Mouse (Mus musculus): ENCODE measurements around the gene Cpeb3. TPM values are rescaled to one million over a fixed set of nuclear protein-coding genes. Genes with fewer than 3 reads are reported as not detected.
"Not testable (repeated sequence)": the region's sequence is repeated elsewhere in the genome, so short reads cannot be mapped to it uniquely, and the experiment has no call there.

Cpeb3 gene
- polyA plus RNA-seq, 1 experiment, result 4.1 TPM

DNA sequence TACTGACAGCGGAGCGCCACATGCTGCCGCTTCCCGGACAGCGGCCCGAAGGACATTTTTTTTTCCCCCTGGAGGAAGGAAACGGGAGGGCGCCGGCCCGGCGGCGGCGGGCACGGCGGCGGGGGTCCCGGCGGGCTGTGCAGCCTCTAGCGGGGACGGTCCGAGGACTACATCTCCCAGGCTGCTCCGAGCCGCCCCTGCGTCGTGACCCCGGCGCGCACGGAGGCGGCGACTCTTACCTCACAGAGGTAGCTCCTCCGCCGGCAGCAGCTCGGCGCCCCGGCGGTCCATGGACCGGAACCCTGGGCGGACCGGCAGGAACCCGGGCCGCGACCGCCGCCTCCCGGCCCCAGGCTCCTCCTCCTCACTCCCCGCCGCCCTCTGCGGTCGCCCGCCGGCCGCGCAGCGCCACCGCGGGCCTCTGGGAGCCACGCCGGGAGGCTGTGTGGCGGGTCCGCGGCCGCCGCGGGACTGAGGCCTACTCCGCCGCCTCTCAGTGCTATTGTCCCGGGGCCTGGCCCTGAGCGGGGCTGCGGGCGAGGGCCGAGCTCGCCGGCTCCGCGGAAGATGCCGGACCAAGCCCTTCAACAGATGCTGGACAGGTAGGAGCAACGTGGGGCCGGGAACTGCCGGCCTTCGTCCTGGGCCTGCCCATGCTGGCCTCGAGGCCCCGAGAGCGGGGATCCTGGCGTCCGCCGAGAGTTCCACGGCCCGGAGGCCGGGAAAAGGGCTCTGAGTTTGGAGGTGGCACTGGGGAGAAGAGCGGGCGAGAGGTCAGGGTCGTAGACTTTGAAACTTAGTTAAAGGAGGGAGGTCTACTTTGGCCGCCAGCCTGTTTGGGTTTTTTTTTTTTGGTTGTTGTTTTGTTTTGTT lies 862 bp downstream of the Cpeb3 start, which contains the start of gene March5:
March5 (plus strand) TSS at position 241 of the 873 bp plus-strand sequence.
- peaks cover 3% of the 10 kb centered on the region for H3K27me3 ChIP-seq (ENCODE audit: control insufficient read depth, insufficient read depth, low read length)
- under 1% methylated on average over 85 of the region's 94 CpGs for WGBS
- H3K36me3 ChIP-seq (ENCODE audit: control insufficient read depth, insufficient read depth, low read length), result no peaks in the 10 kb centered on the region; the same call in 1 of the 2 replicates

GRCm38 (mm10) chr19:37206641-37207302 lies 1.6 kb downstream of the Cpeb3 start:
- Histone ChIP-seq H3K27ac (ENCODE audit: insufficient read depth, low read length) (peak overlapping the region; percentile 82), H3K4me3 (ENCODE audit: extremely low read depth, insufficient read depth, insufficient read length) (peak overlapping the region; percentile 87), H3K27me3 (ENCODE audit: control insufficient read depth, insufficient read depth, low read length) (peaks cover 3% of the 10 kb centered on the region), H3K36me3 (ENCODE audit: control insufficient read depth, insufficient read depth, low read length) (no peaks in the 10 kb centered on the region), H3K4me1 (ENCODE audit: control insufficient read depth, insufficient read depth, insufficient read length) (no peaks in the 10 kb centered on the region; the same call in none of the 2 replicates)
- no peak for TF ChIP-seq POLR2A (IDR thresholded peaks at IDR 0.05; ENCODE audit: low read depth, low read length)
- TF ChIP-seq CTCF (IDR thresholded peaks at IDR 0.05; ENCODE audit: extremely low read depth, insufficient read depth, insufficient read length, insufficient replicate concordance), result no peak
- WGBS, result under 1% methylated on average over 47 of the region's 47 CpGs
- DNase-seq (ENCODE audit: low read depth in 1 of 2, low spot score in 2 of 2), result peak; percentile 3 to 25

More for the DNA sequence above, 862 bp downstream of the Cpeb3 start, which contains the start of gene March5:
- TF ChIP-seq CTCF (IDR thresholded peaks at IDR 0.05; ENCODE audit: extremely low read depth, insufficient read depth, insufficient read length, insufficient replicate concordance) (no peak), POLR2A (IDR thresholded peaks at IDR 0.05; ENCODE audit: low read depth, low read length) (no peak; the same call in 1 of the 2 replicates)
- Histone ChIP-seq H3K4me1 (ENCODE audit: control insufficient read depth, insufficient read depth, insufficient read length) (no peaks in the 10 kb centered on the region; the same call in none of the 2 replicates), H3K27ac (ENCODE audit: insufficient read depth, low read length) (peak within 1 kb of the TSS; percentile 82), H3K4me3 (ENCODE audit: extremely low read depth, insufficient read depth, insufficient read length) (peak within 1 kb of the TSS; percentile 87)
- DNase-seq (ENCODE audit: low read depth in 1 of 2, low spot score in 2 of 2), result peak; percentile 53 to 87

DNA sequence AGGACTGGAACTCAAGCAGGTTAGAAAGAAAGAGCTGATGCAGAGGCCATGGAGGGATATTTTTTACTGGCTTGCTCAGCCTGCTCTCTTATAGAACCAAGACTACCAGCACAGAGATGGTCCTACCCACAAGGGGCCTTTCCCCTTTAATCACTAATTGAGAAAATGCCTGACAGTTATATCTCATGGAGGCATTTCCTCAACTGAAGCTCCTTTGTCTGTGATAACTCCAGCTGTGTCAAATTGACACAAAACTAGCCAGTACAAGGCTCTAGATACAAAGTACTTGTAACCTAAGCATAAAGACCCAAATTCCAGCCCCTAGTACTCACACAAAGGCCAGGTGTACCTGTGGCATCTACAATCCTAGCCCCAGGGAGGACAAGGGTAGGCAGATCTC lies 3.2 kb downstream of the Cpeb3 start:
- H3K27ac ChIP-seq (ENCODE audit: insufficient read depth, low read length); H3K27me3 ChIP-seq (ENCODE audit: control insufficient read depth, insufficient read depth, low read length); H3K36me3 ChIP-seq (ENCODE audit: control insufficient read depth, insufficient read depth, low read length); DNase-seq (ENCODE audit: low read depth in 1 of 2, low spot score in 2 of 2); H3K4me3 ChIP-seq (ENCODE audit: extremely low read depth, insufficient read depth, insufficient read length); H3K4me1 ChIP-seq (ENCODE audit: control insufficient read depth, insufficient read depth, insufficient read length): not testable (repeated sequence)

- no peak for DNase-seq (ENCODE audit: low read depth in 1 of 2, low spot score in 2 of 2)
- no peak for TF ChIP-seq POLR2A (IDR thresholded peaks at IDR 0.05; ENCODE audit: low read depth, low read length)
- no peak for TF ChIP-seq CTCF (IDR thresholded peaks at IDR 0.05; ENCODE audit: extremely low read depth, insufficient read depth, insufficient read length, insufficient replicate concordance)
- H3K27me3 ChIP-seq (ENCODE audit: control insufficient read depth, insufficient read depth, low read length), result peaks cover 3% of the 10 kb centered on the region
- H3K36me3 ChIP-seq (ENCODE audit: control insufficient read depth, insufficient read depth, low read length), result no peaks in the 10 kb centered on the region
- H3K4me1 ChIP-seq (ENCODE audit: control insufficient read depth, insufficient read depth, insufficient read length), result no peaks in the 10 kb centered on the region; the same call in none of the 2 replicates
- no peak overlapping the region for H3K4me3 ChIP-seq (ENCODE audit: extremely low read depth, insufficient read depth, insufficient read length)
- H3K27ac ChIP-seq (ENCODE audit: insufficient read depth, low read length), result no peak overlapping the region
- 86% methylated on average over 1 of the region's 1 CpGs for WGBS
Measured at GRCm38 (mm10) chr19:37203371-37203770, 5.0 kb downstream of the Cpeb3 start.

GRCm38 (mm10) chr19:37199889-37200288 lies 8.5 kb downstream of the Cpeb3 start:
- no peaks in the 10 kb centered on the region for H3K36me3 ChIP-seq (ENCODE audit: control insufficient read depth, insufficient read depth, low read length)
- H3K4me1 ChIP-seq (ENCODE audit: control insufficient read depth, insufficient read depth, insufficient read length), result no peaks in the 10 kb centered on the region
- whole genome bisulfite sequencing, result 87% methylated on average over 2 of the region's 2 CpGs
- TF ChIP-seq CTCF (IDR thresholded peaks at IDR 0.05; ENCODE audit: extremely low read depth, insufficient read depth, insufficient read length, insufficient replicate concordance) (no peak), POLR2A (IDR thresholded peaks at IDR 0.05; ENCODE audit: low read depth, low read length) (no peak)
- no peak for DNase-seq (ENCODE audit: low read depth in 1 of 2, low spot score in 2 of 2)
- H3K27me3 ChIP-seq (ENCODE audit: control insufficient read depth, insufficient read depth, low read length), result no peaks in the 10 kb centered on the region
- no peak overlapping the region for H3K4me3 ChIP-seq (ENCODE audit: extremely low read depth, insufficient read depth, insufficient read length)
- H3K27ac ChIP-seq (ENCODE audit: insufficient read depth, low read length), result no peak overlapping the region

GRCm38 (mm10) chr19:37198165-37198880 lies 10.1 kb downstream of the Cpeb3 start:
- Histone ChIP-seq H3K27me3 (ENCODE audit: control insufficient read depth, insufficient read depth, low read length) (no peaks in the 10 kb centered on the region), H3K27ac (ENCODE audit: insufficient read depth, low read length) (no peak overlapping the region), H3K4me3 (ENCODE audit: extremely low read depth, insufficient read depth, insufficient read length) (no peak overlapping the region), H3K4me1 (ENCODE audit: control insufficient read depth, insufficient read depth, insufficient read length) (no peaks in the 10 kb centered on the region), H3K36me3 (ENCODE audit: control insufficient read depth, insufficient read depth, low read length) (no peaks in the 10 kb centered on the region)
- no peak for DNase-seq (ENCODE audit: low read depth in 1 of 2, low spot score in 2 of 2)
- TF ChIP-seq CTCF (IDR thresholded peaks at IDR 0.05; ENCODE audit: extremely low read depth, insufficient read depth, insufficient read length, insufficient replicate concordance) (no peak), POLR2A (IDR thresholded peaks at IDR 0.05; ENCODE audit: low read depth, low read length) (no peak)
- 94% methylated on average over 1 of the region's 1 CpGs for WGBS

All from spleen, adult 2 months (tissue).